Mouse (Mus musculus) left cerebral cortex, postnatal 4 days (tissue): ENCODE measurements at regions not wholly inside any gene's neighbourhood (a gene's known extent, or its start where the extent isn't known, plus 50 kb on each side); places are given as distances from the start of the nearest gene placed in this dataset.
"Not testable (repeated sequence)": the region's sequence is repeated elsewhere in the genome, so short reads cannot be mapped to it uniquely, and the experiment has no call there.

ENCODE experiments used
- DNase-seq: peaks from one replicate; pipeline ENCODE4 v3.0.0-alpha.2; 2022
- intact Hi-C: fragments of 180-260 bp; cut with DNase I; formaldehyde crosslinking; loops from one replicate; pipeline ENCODE4 v1.15.1; 2025

- intact Hi-C loops = no loop called here
- no peak for DNase-seq
Measured at GRCm38 (mm10) chr1:64463715-64464290, 68.6 kb upstream of the Creb1 start.

DNA sequence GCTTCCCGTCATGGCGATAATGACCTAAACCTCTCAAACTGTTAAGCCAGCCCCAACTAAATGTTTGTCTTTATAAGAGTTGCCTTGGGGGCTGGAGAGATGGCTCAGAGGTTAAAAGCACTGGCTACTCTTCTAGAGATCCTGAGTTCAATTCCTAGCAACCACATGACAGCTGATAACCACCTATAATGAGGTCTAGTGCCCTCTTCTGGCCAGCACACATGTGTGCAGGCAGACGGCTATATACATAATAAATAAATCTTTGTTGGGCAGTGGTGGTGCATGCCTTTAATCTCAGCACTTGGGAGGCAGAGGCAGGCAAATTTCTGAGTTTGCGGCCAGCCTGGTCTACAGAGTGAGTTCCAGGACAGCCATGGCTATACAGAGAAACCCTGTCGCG, 70.8 kb upstream of the Creb1 start:
- intact Hi-C loops, DNase-seq: not testable (repeated sequence)

DNA sequence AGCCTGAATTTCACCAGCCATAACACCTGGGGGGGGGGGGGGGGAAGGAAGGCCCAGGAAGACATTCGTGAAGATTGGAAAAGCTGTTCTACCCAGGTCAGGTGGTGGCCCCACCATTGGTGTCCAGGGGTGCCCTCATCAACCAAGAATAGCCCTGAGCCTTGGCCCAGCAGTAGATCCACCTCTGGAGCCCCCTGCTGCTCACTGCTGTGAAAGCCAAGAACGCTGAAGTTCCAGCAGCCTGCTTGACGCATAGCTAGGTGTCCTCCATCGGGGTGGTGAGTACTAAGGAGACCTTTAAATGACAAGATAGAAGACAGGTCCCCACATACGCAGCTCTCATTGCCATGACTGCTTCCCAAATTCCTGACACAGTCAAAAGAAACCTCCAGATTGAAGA, 74.6 kb upstream of the Creb1 start:
- DNase-seq = no peak
- intact Hi-C loops = no loop called here

- intact Hi-C loops = loop anchor here (2.0 to 5.0 kb wide), 3 partner anchors 497 to 788 kb away; no protein-coding TSS in a partner anchor
- no peak for DNase-seq
Measured at GRCm38 (mm10) chr1:64449141-64449540, 83.3 kb upstream of the Creb1 start.

DNA sequence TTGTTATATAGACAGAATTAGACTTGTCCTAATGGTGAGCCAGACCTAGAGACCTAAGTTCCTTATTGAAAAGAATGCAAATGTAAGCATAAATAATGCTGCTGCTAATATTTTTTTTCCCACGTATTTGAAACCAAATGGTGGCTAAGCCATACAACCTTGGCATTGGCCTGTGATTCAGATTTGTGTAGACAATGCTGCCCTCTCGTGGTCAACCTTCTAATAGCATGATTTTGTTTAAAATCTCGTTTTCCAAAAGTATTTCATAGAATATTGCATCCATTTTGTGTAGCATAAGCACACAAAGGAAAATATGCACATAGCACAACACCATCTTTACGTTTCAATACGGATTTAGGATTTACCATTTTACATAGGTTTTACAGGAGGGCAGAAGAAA, 84.4 kb upstream of the Creb1 start:
- peak; percentile 50 for DNase-seq

GRCm38 (mm10) chr1:64446492-64446891, 86.0 kb upstream of the Creb1 start:
- no peak for DNase-seq
- intact Hi-C loops = loop anchor here (5.0 kb wide), 1 partner anchor 494 kb away; no protein-coding TSS in a partner anchor

More for the DNA sequence above, 84.4 kb upstream of the Creb1 start:
- intact Hi-C loops = loop anchor here (2.0 to 5.0 kb wide), 3 partner anchors 496 to 787 kb away; no protein-coding TSS in a partner anchor

GRCm38 (mm10) chr1:64445919-64446318, 86.5 kb upstream of the Creb1 start:
- intact Hi-C loops = loop anchor here (2.0 to 5.0 kb wide), 2 partner anchors 325 to 494 kb away; no protein-coding TSS in a partner anchor
- peak; percentile 92 for DNase-seq

- intact Hi-C loops = no loop called here
- DNase-seq = no peak
Measured at GRCm38 (mm10) chr1:64443436-64443835, 89.0 kb upstream of the Creb1 start.

DNA sequence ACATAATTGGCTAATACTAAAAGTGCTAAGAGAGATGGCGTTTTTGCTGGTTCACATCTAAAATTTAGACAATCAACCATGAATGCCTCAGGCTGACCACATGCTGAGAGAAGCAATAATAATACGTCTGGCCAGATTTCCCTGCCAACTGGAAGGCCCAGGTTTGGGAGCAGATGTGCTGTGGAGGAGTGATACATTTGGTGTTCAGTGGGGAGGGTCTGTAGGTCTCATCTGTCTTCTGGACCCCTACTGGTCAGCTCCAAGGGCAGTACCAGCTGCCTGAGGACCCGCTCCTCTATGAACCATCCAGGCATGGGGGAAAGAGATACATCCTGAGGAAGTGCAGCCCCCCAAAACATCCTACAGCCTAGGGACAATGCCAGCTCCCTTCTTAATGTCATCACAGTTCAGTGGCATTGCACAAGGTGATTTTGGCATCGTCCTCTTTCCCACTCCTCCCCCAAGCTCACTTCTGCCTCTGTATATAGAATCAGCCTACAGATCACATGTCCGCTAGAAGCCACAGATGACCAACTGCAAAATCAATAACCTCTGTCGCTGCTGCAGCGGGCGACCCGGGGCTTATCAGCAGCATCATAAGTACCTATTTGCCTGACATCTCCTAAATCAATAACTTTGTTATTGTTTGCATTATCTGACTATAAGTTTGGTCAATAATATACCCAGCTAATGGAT, 90.1 kb upstream of the Creb1 start:
- intact Hi-C loops = no loop called here
- DNase-seq = peak; percentile 74

- intact Hi-C loops = no loop called here
- no peak for DNase-seq
Measured at GRCm38 (mm10) chr1:64423256-64423655, 109.2 kb upstream of the Creb1 start.

GRCm38 (mm10) chr1:64418567-64418966, 113.9 kb upstream of the Creb1 start:
- no peak for DNase-seq
- intact Hi-C loops = no loop called here

- intact Hi-C loops = no loop called here
- DNase-seq = no peak
Measured at GRCm38 (mm10) chr1:64415906-64416305, 116.5 kb upstream of the Creb1 start.

- DNase-seq = peak; percentile 20
- intact Hi-C loops = no loop called here
Measured at GRCm38 (mm10) chr1:64413181-64413560, 119.3 kb upstream of the Creb1 start.

DNA sequence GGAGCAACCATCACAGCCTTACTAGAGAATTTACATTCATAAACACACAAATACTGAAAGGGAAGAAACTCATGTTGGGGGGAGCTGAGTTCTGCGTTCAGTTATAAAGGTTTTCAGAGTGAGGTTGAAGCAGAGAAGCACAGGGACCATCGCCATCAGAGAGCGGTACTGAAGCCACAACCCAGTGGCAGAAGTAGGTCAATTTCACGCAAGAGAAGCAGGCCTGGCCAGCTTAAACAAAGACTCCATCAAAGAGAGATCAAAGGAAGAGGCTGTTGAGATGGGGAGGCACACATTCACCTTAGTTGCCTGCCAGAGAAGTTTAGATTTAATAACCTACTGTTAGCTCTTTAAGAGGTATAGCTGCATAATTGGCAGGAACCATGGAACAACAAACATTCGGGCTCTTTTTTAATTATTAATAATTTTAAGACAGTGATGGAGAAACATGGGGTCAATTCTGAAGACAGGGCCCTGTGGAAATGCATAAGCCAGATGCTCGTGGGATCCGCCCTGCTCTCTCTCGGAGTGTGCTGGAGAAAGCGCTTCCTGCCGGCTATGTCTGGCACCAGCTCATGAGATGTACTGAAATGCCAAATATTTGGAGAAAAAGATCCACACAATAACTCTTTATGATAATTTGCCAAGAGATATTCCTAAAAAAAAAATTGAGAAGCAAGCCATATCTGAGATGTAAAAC, 119.8 kb upstream of the Creb1 start:
- DNase-seq = peak; percentile 39
- intact Hi-C loops = no loop called here

GRCm38 (mm10) chr1:64411851-64412480, 120.5 kb upstream of the Creb1 start:
- peak; percentile 30 for DNase-seq
- intact Hi-C loops = no loop called here

DNA sequence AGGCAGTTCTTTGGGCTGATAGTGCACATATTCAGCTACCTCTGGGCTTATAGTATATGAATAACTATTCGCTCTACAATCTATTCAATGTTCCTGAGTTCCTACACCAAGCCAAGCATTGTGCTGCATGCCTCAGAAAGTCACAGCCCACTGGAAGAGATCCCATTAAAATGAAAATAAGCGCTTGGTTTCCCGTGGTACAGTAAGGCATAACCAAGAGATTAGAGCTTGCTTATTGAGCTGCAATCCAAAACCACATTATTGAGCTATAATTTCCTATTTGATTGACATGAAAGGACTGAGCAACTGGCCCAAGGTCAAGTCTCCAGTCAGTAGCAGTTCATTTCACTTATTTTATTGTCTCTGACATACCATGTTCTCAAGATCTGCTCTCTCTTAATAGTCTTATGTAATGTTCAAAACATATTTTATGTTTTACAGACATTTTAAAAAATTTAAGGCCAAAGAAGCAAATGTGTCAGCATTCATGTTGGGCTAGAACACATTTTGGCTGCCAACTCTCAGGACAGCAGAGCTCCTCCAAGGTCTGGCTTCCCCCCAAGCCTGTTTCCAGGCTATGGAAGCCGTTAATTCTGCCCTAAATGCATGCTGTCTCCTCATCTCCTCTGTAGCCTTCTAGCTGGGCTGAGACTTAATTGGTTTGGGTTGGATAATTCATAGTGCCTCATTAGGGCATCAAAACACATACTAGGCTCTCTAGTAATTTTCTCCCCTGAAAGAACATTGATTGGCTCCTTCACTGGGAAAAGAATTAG, 123.5 kb upstream of the Creb1 start:
- intact Hi-C loops = no loop called here
- peak; percentile 84 for DNase-seq

DNA sequence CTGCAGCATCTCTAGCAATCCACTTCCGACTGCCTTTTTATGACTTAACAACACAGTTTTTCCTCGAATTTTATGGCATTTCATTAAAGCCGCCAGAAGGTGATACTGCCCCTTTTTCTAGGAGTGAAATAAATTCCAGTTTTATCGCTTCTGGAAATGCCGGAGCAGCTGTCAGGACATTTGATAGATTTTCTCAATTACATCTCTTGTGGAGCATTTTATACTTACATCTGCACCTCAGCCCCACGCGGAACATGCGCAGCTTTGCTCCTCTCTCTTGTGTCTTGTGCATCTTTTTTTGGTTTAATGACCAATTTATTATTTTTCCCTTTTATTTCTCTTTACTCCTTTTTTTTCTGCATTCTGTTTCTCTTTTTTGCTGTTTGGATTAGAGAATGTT, 140.9 kb upstream of the Creb1 start:
- intact Hi-C loops = no loop called here
- DNase-seq = no peak

- intact Hi-C loops = no loop called here
- peak; percentile 41 for DNase-seq
Measured at GRCm38 (mm10) chr1:64381264-64381663, 151.2 kb upstream of the Creb1 start.

DNA sequence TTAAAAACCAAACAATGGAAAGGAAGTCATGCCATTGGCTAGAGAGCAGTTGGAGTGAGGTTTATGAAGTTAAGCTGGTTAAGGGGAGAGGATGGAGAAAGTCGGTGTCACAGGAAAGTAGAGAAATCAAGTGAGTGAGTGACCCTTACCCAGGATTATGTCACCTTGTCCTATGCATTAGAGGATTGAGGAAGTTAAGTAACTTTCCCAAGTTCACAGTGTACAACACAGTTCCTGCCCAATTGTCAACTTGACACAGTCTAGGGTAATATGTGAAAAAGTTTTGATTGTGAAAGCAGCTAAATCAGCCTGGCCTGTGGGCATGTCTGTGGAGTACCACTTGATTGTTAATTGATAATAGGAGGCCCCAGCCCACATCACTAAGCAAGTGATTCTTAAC, 156.0 kb upstream of the Creb1 start:
- intact Hi-C loops, DNase-seq: not testable (repeated sequence)

DNA sequence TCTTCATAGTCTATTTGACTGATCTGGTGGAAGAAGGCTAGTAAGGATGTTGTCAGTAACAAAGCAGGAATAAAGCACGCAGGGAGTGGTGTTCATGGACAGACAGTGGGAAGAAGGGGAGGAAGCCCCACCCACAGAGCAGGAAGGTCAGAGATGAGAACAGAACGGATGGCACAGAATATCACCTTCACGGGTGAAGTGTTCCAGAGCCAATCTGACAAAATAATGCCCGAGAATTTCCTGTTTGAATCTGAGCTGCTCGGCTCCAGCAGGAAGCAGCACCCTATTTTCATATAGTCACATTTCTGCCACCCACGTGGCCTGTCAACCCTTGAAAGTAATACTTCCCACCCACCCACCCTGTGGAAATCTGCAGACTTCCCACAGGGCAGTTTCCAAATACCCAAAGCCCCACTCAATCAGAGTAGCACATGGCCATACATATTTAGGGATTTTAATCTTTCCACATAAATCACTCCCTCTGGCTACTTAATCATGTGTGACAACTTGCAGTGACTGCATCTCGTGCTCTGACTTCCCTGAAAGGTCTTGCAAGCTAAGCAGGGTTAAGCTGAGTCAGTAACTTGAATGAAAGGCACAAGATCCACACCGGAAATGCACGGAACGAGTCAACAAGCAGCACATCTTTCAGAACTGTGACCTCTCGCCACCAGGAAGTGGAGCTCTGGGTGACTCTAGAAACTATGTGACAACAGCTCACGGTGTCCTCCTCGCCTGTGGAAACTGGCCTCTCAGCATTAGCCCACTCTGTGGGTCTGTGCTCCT, 158.0 kb upstream of the Creb1 start:
- DNase-seq = no peak
- intact Hi-C loops = no loop called here
